Mouse (Mus musculus): ENCODE measurements around the gene Vmn1r41. TPM values are rescaled to one million over a fixed set of nuclear protein-coding genes. Genes with fewer than 3 reads are reported as not detected.

Gene Vmn1r41
- total RNA-seq (2021) = not detected
- long read RNA-seq, experiment 1 = 0 reads
- long read RNA-seq, experiment 2 = 0 reads

DNA sequence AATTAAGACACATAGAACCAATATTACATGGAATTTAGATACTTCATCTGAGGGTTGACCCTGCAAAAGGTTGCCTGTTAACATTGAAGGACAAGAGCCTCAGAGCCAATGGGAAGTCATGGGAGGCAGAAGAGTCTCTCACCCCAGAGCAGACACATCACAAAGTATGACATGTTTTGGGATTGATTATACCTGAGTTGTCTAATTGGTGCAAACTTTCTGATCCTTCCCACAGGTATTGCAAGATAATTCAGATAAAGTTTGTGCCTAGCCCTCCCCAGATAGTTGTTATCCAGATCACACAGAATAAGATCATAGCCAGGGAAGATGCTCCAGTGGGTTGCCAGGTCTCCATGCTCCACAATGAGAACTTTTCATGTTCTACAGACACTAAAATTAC, at the start of gene Vmn1r41:
Vmn1r41 (plus strand) TSS at position 301 of the 400 bp plus-strand sequence.
- DNase-seq (ENCODE audit: low spot score in 2 of 2) = no peak
- intact Hi-C loops (cut with DNase I) = no loop called here

DNA sequence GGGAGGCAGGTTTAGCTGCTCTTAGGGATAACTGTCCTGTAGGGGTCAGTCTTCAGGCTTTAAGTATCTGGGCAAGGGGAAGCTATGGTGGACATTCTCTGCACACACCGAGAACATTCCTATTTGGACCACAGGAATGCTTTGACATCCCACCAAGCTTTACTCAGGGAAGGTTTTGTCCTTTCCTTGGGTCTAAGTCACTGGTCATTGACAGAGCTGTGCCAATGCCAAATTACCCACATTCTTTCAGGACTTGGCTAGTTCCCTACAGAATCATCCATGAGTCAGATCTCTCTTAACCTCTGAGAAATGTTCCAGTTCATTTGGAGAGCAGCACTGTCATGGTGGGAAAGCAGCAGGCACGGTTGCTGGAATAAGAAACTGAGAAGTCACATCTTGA, 33.9 kb upstream of the Vmn1r41 start:
- intact Hi-C loops (cut with DNase I) = no loop called here
- no peak for DNase-seq (ENCODE audit: low spot score in 2 of 2)

DNA sequence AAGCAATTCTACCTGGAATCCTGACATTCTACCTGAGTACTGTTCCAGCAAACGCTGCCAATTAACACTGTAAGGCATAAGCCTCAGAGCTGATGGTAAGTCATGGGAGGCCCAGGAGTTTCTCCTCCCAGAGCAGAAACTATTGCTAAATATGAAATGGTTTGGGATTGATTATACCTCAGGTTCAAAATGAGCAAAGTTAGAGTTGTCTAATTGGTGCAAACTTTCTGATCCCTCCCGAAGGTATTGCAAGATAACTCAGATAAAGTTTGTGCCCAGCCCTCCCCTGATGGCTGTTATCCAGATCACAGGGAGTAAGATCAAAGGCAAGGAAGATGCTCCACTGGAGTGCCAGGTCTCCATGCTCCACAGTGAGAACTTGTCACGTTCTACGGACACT, 33.3 kb upstream of the Vmn1r41 start, which contains the start of gene Vmn1r40:
Vmn1r40 (plus strand) TSS at position 301 of the 400 bp plus-strand sequence.
- intact Hi-C loops (cut with DNase I) = no loop called here
- DNase-seq (ENCODE audit: low spot score in 2 of 2) = no peak

DNA sequence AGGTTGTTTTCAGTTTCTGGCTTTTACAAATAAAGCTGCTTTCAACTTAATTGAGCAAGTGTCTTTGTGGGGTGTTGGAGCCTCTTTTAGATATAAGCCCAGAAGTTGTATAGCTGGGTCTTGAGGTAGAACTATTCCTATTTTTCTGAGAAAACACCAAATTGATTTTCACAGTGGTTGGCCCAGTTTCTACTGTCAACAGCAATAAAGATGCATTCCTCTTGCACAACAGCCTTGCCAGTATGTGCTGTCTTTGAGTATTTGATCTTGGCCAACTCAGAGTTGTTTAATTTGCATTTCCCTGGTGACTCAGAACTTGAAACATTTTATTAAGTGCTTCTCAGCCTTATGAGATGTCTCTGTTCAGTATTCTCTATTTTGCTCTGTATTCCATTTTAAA, 22.5 kb upstream of the Vmn1r41 start:
- no peak for DNase-seq (ENCODE audit: low spot score in 2 of 2)

GRCm38 (mm10) chr6:89742811-89743210, 2.2 kb downstream of the Vmn1r41 start:
- intact Hi-C loops (cut with DNase I) = no loop called here
- no peak for DNase-seq (ENCODE audit: low spot score in 2 of 2)

More for the DNA sequence above, 22.5 kb upstream of the Vmn1r41 start:
- intact Hi-C loops (cut with DNase I) = no loop called here

- no peak for DNase-seq (ENCODE audit: low spot score in 2 of 2)
- intact Hi-C loops (cut with DNase I) = no loop called here
These were observed 49.7 kb downstream of the Vmn1r41 start for GRCm38 (mm10) chr6:89790231-89790630.

Other genes starting within 250 kb of the Vmn1r41 start
- 10 to 100 TPM; 86.4 to 86.6 TPM for gene Chchd6, start 145.1 kb upstream of the Vmn1r41 start, total RNA-seq (2021)
- gene Txnrd3, start 96.8 kb upstream of the Vmn1r41 start, total RNA-seq (2021) = 1 to 10 TPM; 4.8 to 5.2 TPM
- gene Vmn1r40, start 33.2 kb upstream of the Vmn1r41 start, total RNA-seq (2021) = not detected
- gene Vmn1r42, start 135.6 kb downstream of the Vmn1r41 start, total RNA-seq (2021) = not detected
- gene Vmn1r43, start 135.6 kb downstream of the Vmn1r41 start, total RNA-seq (2021) = not detected
- gene Vmn1r44, start 142.9 kb downstream of the Vmn1r41 start, total RNA-seq (2021) = not detected
- not detected for gene Vmn1r45, start 199.8 kb downstream of the Vmn1r41 start, total RNA-seq (2021)
- gene Vmn1r46, start 228.5 kb downstream of the Vmn1r41 start, total RNA-seq (2021) = not detected

All from left cerebral cortex, postnatal 14 days (tissue).